Mouse (Mus musculus) layer of hippocampus, adult 8-10 months (tissue): ENCODE data around the gene Tbc1d7. TPM values are rescaled to one million over a fixed set of nuclear protein-coding genes. Genes with fewer than 3 reads are reported as not detected.
A peak's percentile ranks its signal among the peaks of the same experiment; 100 is the strongest.

Experiments used
- DNase-seq, 2 experiments: peaks; one replicate each; pipeline ENCODE4 v3.0.0; 2022; ENCODE audit warnings: low spot score in 2 of 2
- total RNA-seq, 4 experiments: library from RNA; stranded (reverse); gene quantifications; 2 replicates each; pipeline ENCODE4 v1.2.4; 2022

The Tbc1d7 gene
- total RNA-seq = 10 to 100 TPM; 25.9 to 30.3 (median 27.8) TPM

- peak; percentile 94 to 98 for DNase-seq
Observed at GRCm38 (mm10) chr13:43171020-43171710, at the start of gene Tbc1d7. Gene Tbc1d7 (minus strand): TSS chr13:43171501.

DNA sequence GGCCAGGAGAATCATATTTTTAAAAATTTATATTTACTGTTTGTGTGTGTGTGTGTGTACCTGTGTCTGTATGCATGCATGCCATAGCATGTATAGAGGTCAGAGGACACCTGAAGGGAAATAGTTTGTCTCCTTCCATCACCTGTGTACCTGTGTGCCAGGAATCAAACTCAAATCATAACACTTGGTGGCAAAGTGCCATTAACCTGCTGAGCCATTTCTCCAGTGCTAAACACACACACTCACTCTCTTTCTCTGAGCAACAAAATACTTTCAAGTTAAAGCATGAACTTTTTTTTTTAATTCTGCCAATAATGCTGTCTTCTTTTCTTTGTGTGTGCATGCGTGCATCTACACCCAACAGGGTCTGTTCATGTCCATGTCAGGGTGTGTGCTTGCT, 49.3 kb upstream of the Tbc1d7 start:
- DNase-seq = no peak

DNA sequence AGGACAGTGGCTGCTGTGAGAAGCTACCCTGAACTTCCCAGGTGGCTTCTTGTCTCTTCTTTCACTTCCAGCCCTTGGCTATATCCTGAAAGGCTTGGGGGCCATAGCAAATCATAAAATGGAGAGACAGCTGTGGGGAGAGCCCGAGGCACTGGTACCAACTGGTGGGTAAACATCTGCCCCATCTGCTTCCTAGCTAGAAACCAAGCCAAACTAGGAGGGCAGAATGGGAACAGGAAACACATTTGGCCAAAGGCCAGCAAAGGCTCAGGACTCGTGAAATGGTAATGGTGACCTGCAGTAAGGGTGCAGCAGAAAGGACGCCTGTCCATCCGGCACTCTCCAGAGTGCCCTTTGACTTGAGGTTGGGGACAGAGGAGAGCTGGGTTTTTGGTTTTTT, 47.5 kb upstream of the Tbc1d7 start:
- DNase-seq = no peak

DNA sequence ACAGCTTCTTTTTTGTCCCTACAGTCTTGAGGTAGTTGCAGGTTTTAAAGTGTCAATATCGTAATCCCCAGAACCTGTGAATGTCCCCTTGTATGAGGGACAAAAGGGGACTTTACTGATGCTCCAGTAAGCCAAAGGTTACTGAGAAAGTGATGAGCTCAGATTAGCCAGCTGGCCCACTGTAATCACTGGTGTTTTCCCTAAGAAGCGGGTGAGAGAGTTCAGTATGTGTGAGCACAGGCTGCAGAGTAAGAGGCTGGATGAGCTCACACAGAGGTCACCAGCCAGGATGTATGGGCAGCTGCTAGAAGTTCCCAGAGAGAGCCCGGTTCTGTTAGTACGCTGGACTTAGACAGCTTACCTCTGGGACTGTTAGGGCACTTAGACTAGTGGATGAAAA, 47.0 kb upstream of the Tbc1d7 start:
- no peak for DNase-seq

- DNase-seq = no peak
Observed at GRCm38 (mm10) chr13:43217686-43218085, 46.4 kb upstream of the Tbc1d7 start.

DNA sequence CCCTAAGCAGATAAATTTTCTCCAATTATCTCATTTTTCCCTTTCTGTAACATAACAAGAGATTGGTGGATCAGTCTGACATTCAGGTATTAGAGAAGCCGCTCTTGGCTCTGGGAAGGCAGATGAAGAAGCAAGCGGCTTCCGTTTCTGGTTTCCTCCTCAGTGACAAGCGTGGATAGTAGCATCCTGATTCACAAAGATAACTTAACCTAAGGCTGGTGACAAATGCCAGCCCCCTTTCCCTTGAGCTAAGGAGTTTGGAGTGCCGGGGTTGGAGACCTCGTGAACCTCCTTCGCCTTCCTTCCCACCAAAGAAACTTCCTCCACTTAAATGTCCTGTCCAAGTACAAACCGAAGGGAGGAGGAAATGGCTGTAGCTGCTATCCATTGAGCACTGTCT, 45.8 kb upstream of the Tbc1d7 start:
- DNase-seq = no peak

DNA sequence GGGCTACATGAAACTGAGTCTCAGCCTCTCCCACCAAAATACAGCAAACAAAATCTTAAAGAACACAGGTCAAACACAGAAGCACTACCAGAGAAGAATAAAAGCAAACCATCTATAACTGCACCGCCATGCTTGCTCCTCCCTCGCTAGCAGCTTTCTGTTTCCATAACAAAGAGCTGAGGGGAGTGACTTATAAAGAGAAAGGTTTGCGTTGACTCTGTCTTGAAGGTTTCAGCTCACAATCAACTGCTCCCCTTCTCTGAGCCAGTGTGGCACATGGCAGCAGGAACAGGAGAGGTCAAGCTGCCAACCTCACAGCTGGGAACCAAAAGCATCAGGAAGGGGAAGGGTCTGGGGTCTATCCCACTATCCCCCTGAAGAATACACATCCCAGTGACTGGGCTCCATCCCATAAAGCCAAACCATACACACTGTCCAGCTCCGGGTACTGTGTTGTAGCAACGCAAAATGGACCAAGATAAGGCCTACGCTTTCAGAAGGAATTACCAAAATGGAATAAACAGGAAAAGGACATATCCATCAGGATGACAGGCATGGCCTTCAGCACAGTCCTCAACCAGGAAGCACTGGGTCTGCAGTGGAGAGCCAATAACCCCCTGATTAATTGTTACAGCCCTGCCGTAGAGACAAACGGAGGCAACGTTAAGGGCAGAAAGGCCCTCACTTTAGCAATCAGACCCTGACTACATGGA, 44.8 kb upstream of the Tbc1d7 start:
- DNase-seq = no peak

GRCm38 (mm10) chr13:43215144-43215993, 44.1 kb upstream of the Tbc1d7 start:
- DNase-seq = no peak

- DNase-seq = no peak
Observed at GRCm38 (mm10) chr13:43212338-43212737, 41.0 kb upstream of the Tbc1d7 start.

- no peak for DNase-seq
Observed at GRCm38 (mm10) chr13:43210956-43211355, 39.7 kb upstream of the Tbc1d7 start.

GRCm38 (mm10) chr13:43209560-43209959, 38.3 kb upstream of the Tbc1d7 start:
- no peak for DNase-seq

- no peak for DNase-seq
Observed at GRCm38 (mm10) chr13:43208914-43209439, 37.7 kb upstream of the Tbc1d7 start.

DNA sequence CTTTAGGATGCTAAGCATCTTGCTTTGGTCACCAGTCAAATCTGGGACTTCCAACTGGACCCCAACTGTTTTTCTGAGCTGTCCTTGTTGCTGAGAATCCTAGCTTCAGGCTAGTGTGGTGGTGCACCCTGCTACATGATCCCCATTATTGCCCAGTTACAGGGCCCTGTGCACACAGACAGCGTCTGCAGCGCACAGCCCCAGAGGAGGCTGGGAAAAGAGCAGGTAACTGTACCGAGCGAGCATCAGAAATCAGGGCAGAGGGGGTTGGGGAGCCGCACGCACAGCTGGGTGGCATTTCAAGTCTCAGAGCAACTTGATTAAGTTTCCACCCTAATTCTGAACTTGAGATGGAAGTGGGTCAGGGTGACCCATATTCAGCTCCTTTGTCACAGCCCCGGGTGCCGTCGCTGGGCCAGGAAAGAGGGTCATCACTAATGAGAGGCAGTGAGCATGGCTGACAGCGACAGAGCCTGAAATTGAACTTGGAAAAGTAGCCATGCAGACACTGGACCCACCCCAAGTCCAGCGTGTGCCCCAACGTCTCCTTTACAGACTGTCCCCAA, 34.9 kb upstream of the Tbc1d7 start:
- no peak for DNase-seq

GRCm38 (mm10) chr13:43203641-43204040, 32.3 kb upstream of the Tbc1d7 start:
- DNase-seq = no peak

- DNase-seq = no peak
Observed at GRCm38 (mm10) chr13:43203234-43203633, 31.9 kb upstream of the Tbc1d7 start.

- no peak for DNase-seq
Observed at GRCm38 (mm10) chr13:43202351-43202750, 31.1 kb upstream of the Tbc1d7 start.

- DNase-seq = peak; percentile 44 to 61
Observed at GRCm38 (mm10) chr13:43201033-43201432, 29.7 kb upstream of the Tbc1d7 start.

GRCm38 (mm10) chr13:43200473-43200872, 29.2 kb upstream of the Tbc1d7 start:
- no peak for DNase-seq

DNA sequence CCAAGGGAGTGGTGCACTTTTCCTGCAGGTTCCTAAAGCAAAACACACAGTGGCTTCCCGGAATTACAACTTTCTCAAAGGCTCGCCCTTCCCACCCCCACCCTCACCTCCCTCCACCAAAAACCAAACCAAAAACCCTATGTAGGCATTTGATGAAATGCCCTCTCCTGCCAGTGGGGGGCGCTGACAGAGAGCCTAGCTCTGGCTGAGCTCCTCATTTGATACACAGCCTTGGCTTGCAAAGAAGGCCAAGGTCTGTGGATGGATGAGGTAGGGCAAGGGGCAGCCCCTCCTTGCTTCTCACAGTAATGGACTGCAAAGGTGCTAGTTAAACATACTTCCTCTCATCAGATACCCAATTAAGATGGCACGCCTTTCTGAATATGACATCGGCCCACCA, 28.4 kb upstream of the Tbc1d7 start:
- DNase-seq = peak in 1 of 2 experiments; percentile 59

- DNase-seq = no peak
Observed at GRCm38 (mm10) chr13:43199282-43199681, 28.0 kb upstream of the Tbc1d7 start.

DNA sequence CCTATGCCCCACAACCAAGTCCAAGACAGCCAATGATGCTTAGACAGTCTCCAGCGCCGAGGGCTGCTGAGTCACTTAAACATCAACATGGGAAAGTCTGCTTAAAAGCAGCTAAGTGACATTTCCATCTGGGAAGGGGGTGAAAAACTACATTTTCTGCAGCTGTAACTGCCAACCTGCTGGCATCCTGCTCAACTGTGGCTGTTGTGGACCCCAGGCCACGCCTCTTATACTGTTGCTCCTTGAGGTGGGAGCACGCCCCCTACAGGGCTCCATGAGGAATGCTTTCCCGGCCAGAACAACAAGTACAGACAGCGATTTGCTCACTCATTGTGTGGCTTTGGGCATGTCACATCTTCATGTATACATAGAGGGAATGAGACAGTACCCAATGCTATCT, 25.9 kb upstream of the Tbc1d7 start:
- DNase-seq = no peak

- DNase-seq = no peak
Observed at GRCm38 (mm10) chr13:43196000-43196399, 24.7 kb upstream of the Tbc1d7 start.
